Mouse (Mus musculus): ENCODE measurements at regions not wholly inside any gene's neighbourhood (a gene's known extent, or its start where the extent isn't known, plus 50 kb on each side); places are given as distances from the start of the nearest gene placed in this dataset.

DNA sequence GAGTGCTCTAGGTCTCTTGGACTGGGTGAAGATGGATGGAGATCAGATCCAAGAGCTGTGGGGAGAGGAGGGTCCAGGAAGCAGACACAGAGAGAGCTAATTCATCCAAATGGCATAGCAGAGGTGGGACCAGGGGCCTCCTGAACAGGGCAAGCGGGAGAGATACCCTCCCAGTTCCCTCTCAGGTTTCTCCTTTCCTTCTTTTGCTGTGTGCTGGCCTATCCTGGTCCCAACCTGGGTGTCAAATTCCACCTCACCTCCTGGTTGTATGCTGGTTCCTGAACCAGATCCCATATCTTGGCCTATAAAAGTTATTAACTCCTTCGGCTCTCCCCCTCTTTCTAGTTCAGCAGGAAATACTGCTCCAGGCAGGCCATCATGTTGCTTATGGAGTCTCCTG, 214.1 kb upstream of the Gm12728 start:
- TF ChIP-seq POLR2AphosphoS2 (IDR thresholded peaks at IDR 0.05; ENCODE audit: insufficient read length, low read depth) = no peak
- no peak for TF ChIP-seq MAX (IDR thresholded peaks at IDR 0.05; ENCODE audit: low read depth)
- TF ChIP-seq E2F4 (IDR thresholded peaks at IDR 0.05; ENCODE audit: insufficient read depth) = no peak
- no peak for TF ChIP-seq SRF (IDR thresholded peaks at IDR 0.05; ENCODE audit: control insufficient read depth, insufficient read length, low read depth)
- no peak for TF ChIP-seq MYOG (IDR thresholded peaks at IDR 0.05; ENCODE audit: control insufficient read depth in 1 of 3, insufficient read depth in 1 of 3, insufficient read length in 2 of 3, low read depth in 2 of 3)
- no peak for TF ChIP-seq MYOD1 (IDR thresholded peaks at IDR 0.05; ENCODE audit: control insufficient read depth in 1 of 3, insufficient read length in 2 of 3, low read depth in 2 of 3)
- no peak for TF ChIP-seq POLR2A (IDR thresholded peaks at IDR 0.05; ENCODE audit: insufficient read length, low read depth)
- no peak for TF ChIP-seq USF1 (IDR thresholded peaks at IDR 0.05; ENCODE audit: low read depth)
- no peak for TF ChIP-seq REST (IDR thresholded peaks at IDR 0.05; ENCODE audit: insufficient read depth, insufficient read length)
- no peak for TF ChIP-seq TCF3 (IDR thresholded peaks at IDR 0.05; ENCODE audit: insufficient read length, low read depth)
- no peak for TF ChIP-seq TCF12 (IDR thresholded peaks at IDR 0.05; ENCODE audit: insufficient read depth, poor library complexity, severe bottlenecking)
- no peak for TF ChIP-seq CEBPB (IDR thresholded peaks at IDR 0.05; ENCODE audit: insufficient read depth, poor library complexity, severe bottlenecking)
- no peaks in the 10 kb centered on the region for H3K36me3 ChIP-seq (ENCODE audit: control insufficient read depth, insufficient read depth)
- no peak overlapping the region for H3K4me2 ChIP-seq (ENCODE audit: low read depth)
- H3K4me3 ChIP-seq = no peak overlapping the region
- no peak overlapping the region for H3ac ChIP-seq (ENCODE audit: control insufficient read depth, insufficient read length)
- H3K79me2 ChIP-seq (ENCODE audit: control insufficient read depth, insufficient read depth) = no peaks in the 10 kb centered on the region
- no peaks in the 10 kb centered on the region for H3K27me3 ChIP-seq (ENCODE audit: control insufficient read depth, insufficient read depth, insufficient read length)

DNA sequence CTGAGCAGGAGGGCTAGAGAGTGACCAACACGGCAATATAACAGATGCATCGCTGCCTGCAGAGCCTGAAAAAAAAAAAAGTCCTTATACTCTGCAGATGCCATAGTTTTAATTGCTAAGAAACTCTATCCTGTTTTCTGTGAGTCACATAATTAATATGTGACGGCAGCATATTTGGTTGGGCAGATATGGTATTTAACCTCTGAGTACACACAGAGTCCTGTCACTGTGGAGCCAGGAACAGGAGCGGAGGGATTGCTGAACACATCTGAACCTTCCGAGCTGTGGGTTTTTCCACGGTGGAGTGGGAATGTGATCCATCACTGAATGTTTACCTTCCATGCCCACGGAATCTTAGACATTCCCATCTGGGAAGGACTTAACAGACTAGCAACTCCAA, 208.7 kb upstream of the Gm12728 start:
- no peak overlapping the region for H3K4me3 ChIP-seq
- H3K27me3 ChIP-seq (ENCODE audit: control insufficient read depth, insufficient read depth, insufficient read length) = no peaks in the 10 kb centered on the region

DNA sequence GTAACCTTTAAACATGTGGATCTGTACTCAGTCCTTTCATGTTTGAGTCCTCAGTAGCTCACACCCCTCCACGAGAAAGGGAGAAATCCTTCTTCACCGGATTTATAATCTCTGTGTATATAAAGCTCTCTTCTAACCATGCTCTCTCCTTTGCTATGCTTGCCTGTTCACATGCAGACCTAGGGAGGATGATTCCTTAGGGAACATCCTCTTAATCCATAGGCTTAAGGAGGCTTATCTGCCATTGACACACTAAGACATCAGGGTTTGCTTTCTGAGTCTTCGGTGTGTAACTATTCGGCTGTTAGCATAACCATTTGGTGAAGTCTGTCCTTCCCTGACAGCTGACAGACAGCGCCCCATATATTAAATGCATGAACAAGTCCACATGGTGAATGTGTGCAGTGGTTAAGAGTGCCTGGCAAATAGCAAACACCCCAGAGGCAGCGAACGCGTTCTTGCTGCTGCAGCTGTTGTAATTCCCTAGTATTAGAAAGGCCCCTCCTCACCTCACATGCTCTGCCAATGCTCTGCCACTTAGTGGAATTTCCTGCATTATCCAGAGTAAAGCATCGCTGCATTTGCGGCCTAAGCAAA, 205.2 kb upstream of the Gm12728 start:
- TF ChIP-seq POLR2A (IDR thresholded peaks at IDR 0.05; ENCODE audit: insufficient read length, low read depth) (no peak), TCF3 (IDR thresholded peaks at IDR 0.05; ENCODE audit: insufficient read length, low read depth) (no peak), MYOG (IDR thresholded peaks at IDR 0.05; ENCODE audit: control insufficient read depth in 1 of 3, insufficient read depth in 1 of 3, insufficient read length in 2 of 3, low read depth in 2 of 3) (no peak), SRF (IDR thresholded peaks at IDR 0.05; ENCODE audit: control insufficient read depth, insufficient read length, low read depth) (no peak), USF1 (IDR thresholded peaks at IDR 0.05; ENCODE audit: low read depth) (no peak), E2F4 (IDR thresholded peaks at IDR 0.05; ENCODE audit: insufficient read depth) (no peak), POLR2AphosphoS2 (IDR thresholded peaks at IDR 0.05; ENCODE audit: insufficient read length, low read depth) (no peak), REST (IDR thresholded peaks at IDR 0.05; ENCODE audit: insufficient read depth, insufficient read length) (no peak), CEBPB (IDR thresholded peaks at IDR 0.05; ENCODE audit: insufficient read depth, poor library complexity, severe bottlenecking) (no peak), MYOD1 (IDR thresholded peaks at IDR 0.05; ENCODE audit: control insufficient read depth in 1 of 3, insufficient read length in 2 of 3, low read depth in 2 of 3) (no peak), MAX (IDR thresholded peaks at IDR 0.05; ENCODE audit: low read depth) (no peak), TCF12 (IDR thresholded peaks at IDR 0.05; ENCODE audit: insufficient read depth, poor library complexity, severe bottlenecking) (no peak)
- Histone ChIP-seq H3K36me3 (ENCODE audit: control insufficient read depth, insufficient read depth) (no peaks in the 10 kb centered on the region), H3K79me2 (ENCODE audit: control insufficient read depth, insufficient read depth) (no peaks in the 10 kb centered on the region), H3K4me3 (no peak overlapping the region), H3K4me2 (ENCODE audit: low read depth) (no peak overlapping the region), H3K27me3 (ENCODE audit: control insufficient read depth, insufficient read depth, insufficient read length) (no peaks in the 10 kb centered on the region), H3ac (ENCODE audit: control insufficient read depth, insufficient read length) (no peak overlapping the region)

More for the DNA sequence above, 208.7 kb upstream of the Gm12728 start:
- TF ChIP-seq MYOG (IDR thresholded peaks at IDR 0.05; ENCODE audit: control insufficient read depth in 1 of 3, insufficient read depth in 1 of 3, insufficient read length in 2 of 3, low read depth in 2 of 3) (no peak), TCF12 (IDR thresholded peaks at IDR 0.05; ENCODE audit: insufficient read depth, poor library complexity, severe bottlenecking) (no peak), MYOD1 (IDR thresholded peaks at IDR 0.05; ENCODE audit: control insufficient read depth in 1 of 3, insufficient read length in 2 of 3, low read depth in 2 of 3) (no peak), USF1 (IDR thresholded peaks at IDR 0.05; ENCODE audit: low read depth) (no peak), TCF3 (IDR thresholded peaks at IDR 0.05; ENCODE audit: insufficient read length, low read depth) (no peak)
- Histone ChIP-seq H3K79me2 (ENCODE audit: control insufficient read depth, insufficient read depth) (no peaks in the 10 kb centered on the region), H3K36me3 (ENCODE audit: control insufficient read depth, insufficient read depth) (no peaks in the 10 kb centered on the region), H3K4me2 (ENCODE audit: low read depth) (peak overlapping the region; percentile 75), H3ac (ENCODE audit: control insufficient read depth, insufficient read length) (no peak overlapping the region)

DNA sequence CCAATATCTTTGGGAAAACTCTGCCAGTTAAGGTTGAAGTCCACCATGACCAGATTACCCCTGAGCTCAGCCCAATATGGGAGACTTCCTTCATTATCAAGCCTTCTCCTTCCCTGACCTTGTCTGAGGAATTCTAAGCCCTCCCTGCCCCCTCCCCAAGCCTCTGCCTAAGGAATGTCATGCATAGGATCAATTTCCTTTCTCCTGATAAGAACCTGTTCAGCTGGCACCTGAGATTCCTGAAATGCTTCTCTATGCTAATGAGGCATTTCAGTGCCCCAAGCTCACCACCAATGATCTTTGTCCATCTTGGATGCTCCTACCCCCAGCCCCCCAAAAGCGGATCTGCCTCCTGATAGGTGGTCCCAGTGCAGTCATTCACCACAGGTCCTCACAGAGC, 186.0 kb upstream of the Gm12728 start:
- Histone ChIP-seq H3K27me3 (ENCODE audit: control insufficient read depth, insufficient read depth, insufficient read length) (no peaks in the 10 kb centered on the region), H3K4me2 (ENCODE audit: low read depth) (no peak overlapping the region), H3K4me3 (no peak overlapping the region), H3K36me3 (ENCODE audit: control insufficient read depth, insufficient read depth) (no peaks in the 10 kb centered on the region), H3K79me2 (ENCODE audit: control insufficient read depth, insufficient read depth) (no peaks in the 10 kb centered on the region), H3ac (ENCODE audit: control insufficient read depth, insufficient read length) (no peak overlapping the region)
- no peak for TF ChIP-seq CEBPB (IDR thresholded peaks at IDR 0.05; ENCODE audit: insufficient read depth, poor library complexity, severe bottlenecking)
- no peak for TF ChIP-seq POLR2A (IDR thresholded peaks at IDR 0.05; ENCODE audit: insufficient read length, low read depth)
- TF ChIP-seq E2F4 (IDR thresholded peaks at IDR 0.05; ENCODE audit: insufficient read depth) = no peak
- TF ChIP-seq REST (IDR thresholded peaks at IDR 0.05; ENCODE audit: insufficient read depth, insufficient read length) = no peak
- TF ChIP-seq POLR2AphosphoS2 (IDR thresholded peaks at IDR 0.05; ENCODE audit: insufficient read length, low read depth) = no peak

DNA sequence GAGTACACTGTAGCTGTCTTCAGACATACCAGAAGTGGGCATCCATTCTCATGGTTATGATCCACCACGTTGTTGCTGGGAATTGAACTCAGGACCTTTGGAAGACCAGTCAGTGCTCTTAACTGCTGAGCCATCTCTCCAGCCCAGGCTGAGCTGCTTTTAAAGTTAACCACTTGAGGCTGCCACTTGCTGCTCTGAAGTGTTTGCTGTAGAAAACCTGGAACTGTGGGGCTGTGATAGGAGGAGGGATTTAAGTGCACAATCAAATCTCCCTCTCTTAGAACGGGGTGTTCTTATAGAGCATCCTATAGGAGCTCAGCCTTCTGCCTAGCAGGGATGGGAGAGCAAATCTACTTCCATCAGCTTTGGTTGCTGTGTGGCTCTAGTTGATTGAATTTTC, 185.1 kb upstream of the Gm12728 start:
- H3K4me3 ChIP-seq = no peak overlapping the region
- H3K4me2 ChIP-seq (ENCODE audit: low read depth) = no peak overlapping the region
- H3K79me2 ChIP-seq (ENCODE audit: control insufficient read depth, insufficient read depth) = no peaks in the 10 kb centered on the region
- no peaks in the 10 kb centered on the region for H3K36me3 ChIP-seq (ENCODE audit: control insufficient read depth, insufficient read depth)
- H3K27me3 ChIP-seq (ENCODE audit: control insufficient read depth, insufficient read depth, insufficient read length) = no peaks in the 10 kb centered on the region
- no peak overlapping the region for H3ac ChIP-seq (ENCODE audit: control insufficient read depth, insufficient read length)
- no peak for TF ChIP-seq USF1 (IDR thresholded peaks at IDR 0.05; ENCODE audit: low read depth)
- TF ChIP-seq POLR2A (IDR thresholded peaks at IDR 0.05; ENCODE audit: insufficient read length, low read depth) = no peak
- TF ChIP-seq TCF3 (IDR thresholded peaks at IDR 0.05; ENCODE audit: insufficient read length, low read depth) = no peak

All from myocyte (in vitro differentiated cells).